23 mouse cellular contexts compared by ENCODE assay signal in the genomic region with DNA sequence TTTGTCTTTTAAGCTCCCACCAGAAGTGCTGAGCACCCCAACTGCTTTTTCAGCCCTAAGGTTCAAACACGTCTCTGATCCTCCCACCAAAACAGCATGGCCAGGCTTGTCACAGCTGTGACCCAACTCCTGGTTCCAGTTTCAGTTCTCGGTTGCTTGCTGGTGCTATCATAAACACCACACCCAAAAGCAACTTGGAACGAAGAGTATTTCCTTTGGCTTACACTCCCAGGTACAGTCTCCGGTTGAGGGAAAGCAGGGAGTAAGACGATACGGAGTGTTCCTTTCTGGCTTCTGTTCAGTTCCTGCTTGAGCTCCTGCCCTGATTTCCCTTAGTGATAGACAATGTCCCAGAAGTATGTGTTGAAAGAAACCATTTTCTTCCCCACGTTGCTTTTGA. TPM values are rescaled to one million over a fixed set of nuclear protein-coding genes. Genes with fewer than 3 reads are reported as not detected.
DNase-seq lines count a peak whose midpoint lies in the region; ATAC-seq and TF ChIP-seq lines count a peak whose summit lies in the region.
"Had no signal": no experiment of that assay in that cellular context is flagged by ENCODE, and none has a peak within 500 bp of the region (broad histone marks: within the 10 kb centered on the region; RNA-seq: fewer than 3 reads in every experiment).

No protein-coding gene starts in this region.

- H3K4me2 ChIP-seq in heart, embryonic 12.5 days: no peak overlapping the region
- no peak overlapping the region for H3K4me2 ChIP-seq in kidney, embryonic 14.5 days (replicated peaks; ENCODE audit: low read depth, low read length)
- no peak overlapping the region for H3K4me2 ChIP-seq in midbrain, embryonic 15.5 days
- H3K4me2 ChIP-seq: hindbrain, embryonic 12.5 days; liver, embryonic 15.5 days; midbrain, embryonic 13.5 days had no signal

- no peak overlapping the region for H3K4me3 ChIP-seq in heart, adult 2 months
- H3K4me3 ChIP-seq in heart, embryonic 12.5 days: no peak overlapping the region
- H3K4me3 ChIP-seq in kidney, embryonic 14.5 days (ENCODE audit: low read length): no peak overlapping the region
- H3K4me3 ChIP-seq in midbrain, embryonic 15.5 days: no peak overlapping the region
- H3K4me3 ChIP-seq: hindbrain, embryonic 12.5 days; left cerebral cortex, adult 2 months; liver, embryonic 15.5 days; midbrain, embryonic 13.5 days had no signal

- H3K27me3 ChIP-seq in heart, adult 2 months (ENCODE audit: control insufficient read depth, insufficient read depth, low read length): no peaks in the 10 kb centered on the region; the same call in 1 of the 2 replicates
- H3K27me3 ChIP-seq in heart, embryonic 12.5 days (replicated peaks): no peaks in the 10 kb centered on the region
- H3K27me3 ChIP-seq in kidney, embryonic 14.5 days (ENCODE audit: control insufficient read depth, insufficient read depth, low read length): 0 out of 2 replicates have a peak, but pooled peaks cover 4% of the 10 kb centered on the region
- H3K27me3 ChIP-seq in midbrain, embryonic 15.5 days (replicated peaks): no peaks in the 10 kb centered on the region
- H3K27me3 ChIP-seq: liver, embryonic 15.5 days; midbrain, embryonic 13.5 days had no signal

- H3K4me1 ChIP-seq in heart, adult 2 months (ENCODE audit: control insufficient read depth, insufficient read depth, low read length): no peaks in the 10 kb centered on the region; the same call in 1 of the 2 replicates
- H3K4me1 ChIP-seq in heart, embryonic 12.5 days (replicated peaks): no peaks in the 10 kb centered on the region; the same call in 1 of the 2 replicates
- no peaks in the 10 kb centered on the region for H3K4me1 ChIP-seq in kidney, embryonic 14.5 days (ENCODE audit: control insufficient read depth, insufficient read depth, low read length)
- H3K4me1 ChIP-seq in midbrain, embryonic 15.5 days: peaks cover 11% of the 10 kb centered on the region
- H3K4me1 ChIP-seq: hindbrain, embryonic 12.5 days; liver, embryonic 15.5 days had no signal

- no peak for TF ChIP-seq CTCF in heart, adult 2 months (IDR thresholded peaks at IDR 0.05)

- no peak for ATAC-seq in heart, embryonic 12.5 days (ENCODE audit: insufficient number of reproducible peaks, low FRiP score)
- no peak for ATAC-seq in kidney, embryonic 14.5 days (ENCODE audit: low FRiP score, low TSS enrichment)
- no peak for ATAC-seq in midbrain, embryonic 15.5 days (replicated peaks)
- ATAC-seq: midbrain, embryonic 13.5 days; Patski had no signal

- H3K9me3 ChIP-seq in heart, embryonic 12.5 days (replicated peaks): no peaks in the 10 kb centered on the region
- H3K9me3 ChIP-seq in kidney, embryonic 14.5 days (ENCODE audit: control insufficient read depth, low read length): no peaks in the 10 kb centered on the region
- no peaks in the 10 kb centered on the region for H3K9me3 ChIP-seq in midbrain, embryonic 15.5 days
- H3K9me3 ChIP-seq: G1E; hindbrain, embryonic 12.5 days; liver, embryonic 15.5 days; midbrain, embryonic 13.5 days had no signal

- no peaks in the 10 kb centered on the region for H3K36me3 ChIP-seq in heart, adult 2 months (ENCODE audit: control insufficient read depth, insufficient read depth, low read length)
- H3K36me3 ChIP-seq in heart, embryonic 12.5 days: no peaks in the 10 kb centered on the region
- no peaks in the 10 kb centered on the region for H3K36me3 ChIP-seq in kidney, embryonic 14.5 days (ENCODE audit: control insufficient read depth, insufficient read depth, low read length)
- no peaks in the 10 kb centered on the region for H3K36me3 ChIP-seq in midbrain, embryonic 15.5 days (replicated peaks)
- H3K36me3 ChIP-seq: G1E; hindbrain, embryonic 12.5 days; liver, embryonic 15.5 days; midbrain, embryonic 13.5 days had no signal

- no peak for TF ChIP-seq POLR2A in heart, adult 2 months (IDR thresholded peaks at IDR 0.05; ENCODE audit: insufficient read depth, low read depth, low read length)

- no peaks in the 10 kb centered on the region for H3K79me2 ChIP-seq in heart, adult 2 months (replicated peaks; ENCODE audit: control insufficient read depth, insufficient read depth, low read length)

- TF ChIP-seq EP300 in heart, adult 2 months (IDR thresholded peaks at IDR 0.05; ENCODE audit: insufficient read depth, low read depth, low read length): 0 out of 2 replicates have a peak, but pooled peaks have one; percentile 19

- no peak overlapping the region for H3K27ac ChIP-seq in heart, adult 2 months
- no peak overlapping the region for H3K27ac ChIP-seq in heart, embryonic 12.5 days (ENCODE audit: poor library complexity, severe bottlenecking)
- no peak overlapping the region for H3K27ac ChIP-seq in kidney, embryonic 14.5 days (ENCODE audit: low read depth, low read length)
- H3K27ac ChIP-seq in midbrain, embryonic 15.5 days: no peak overlapping the region
- H3K27ac ChIP-seq: hindbrain, embryonic 12.5 days; left cerebral cortex, adult 2 months; liver, embryonic 15.5 days; midbrain, embryonic 13.5 days had no signal

- WGBS in heart, adult 2 months: 19% methylated on average over 7 of the region's 7 CpGs
- 38% methylated on average over 7 of the region's 7 CpGs for WGBS in heart, embryonic 12.5 days
- 56% methylated on average over 7 of the region's 7 CpGs for WGBS in kidney, embryonic 14.5 days
- 80% methylated on average over 7 of the region's 7 CpGs for WGBS in midbrain, embryonic 15.5 days

- DNase-seq in heart, adult 2 months: peak in 1 of 2 experiments; percentile 26
- peak; percentile 21 for DNase-seq in lung, postnatal 36 days
- no peak for DNase-seq in lung, adult 18-20 months
- peak; percentile 28 to 32 for DNase-seq in heart, postnatal 10 days
- no peak for DNase-seq in thymus, postnatal 14 days
- DNase-seq: adrenal gland, postnatal 36 days; cerebellum, adult 9-10 months; gastrocnemius, postnatal 25 days; kidney, adult 11 months; kidney, postnatal 4 days; layer of hippocampus, adult 9-11 months; liver; thymus, postnatal 25 days had no signal

- intact Hi-C loops in heart, adult 2 months (cut with DNase I): no loop called here
- intact Hi-C loops in heart, postnatal 10 days (cut with DNase I): no loop called here

- H3K9ac ChIP-seq in heart, adult 2 months (ENCODE audit: low read depth, low read length): no peak overlapping the region
- H3K9ac ChIP-seq in heart, embryonic 12.5 days: no peak overlapping the region
- no peak overlapping the region for H3K9ac ChIP-seq in kidney, embryonic 14.5 days (ENCODE audit: low read depth, low read length)
- H3K9ac ChIP-seq in midbrain, embryonic 15.5 days: no peak overlapping the region
- H3K9ac ChIP-seq: hindbrain, embryonic 12.5 days; liver, embryonic 15.5 days; midbrain, embryonic 13.5 days had no signal

RNA-seq across cellular contexts. Expression of a gene that starts 26.4 kb away (rescaled TPM):
- 1 to 10 TPM; 1.1 to 1.3 TPM for total RNA-seq in heart, adult 2 months (2021)
- polyA plus RNA-seq in heart, adult 2 months (2012; rRNA removed): 1.7 and 2.3 TPM in 2 replicates
- 2.4 and 3.0 TPM in 2 replicates for polyA plus RNA-seq in heart, embryonic 12.5 days (2016; fragmentation: Nextera tagmentation; extraction: Ambion mirVana)
- total RNA-seq in heart, postnatal 10 days (2021): 1 to 10 TPM; 3.2 to 3.4 TPM
- polyA plus RNA-seq in kidney, embryonic 14.5 days (2014; fragmentation: Nextera tagmentation; extraction: Ambion mirVana): 1.2 and 2.9 TPM in 2 replicates
- polyA plus RNA-seq in midbrain, embryonic 15.5 days (2015; fragmentation: Nextera tagmentation; extraction: Ambion mirVana): 47.4 and 55.1 TPM in 2 replicates
- total RNA-seq: common myeloid progenitor, adult 5-6 weeks; G1E had no signal
- polyA plus RNA-seq: G1E, Patski had no signal

Comparison
In these comparisons a context has a peak if more than half of its experiments do, and no peak if none do; other contexts are left out.
1. DNase-seq: peak in lung, postnatal 36 days (single experiment) and heart, postnatal 10 days (2 of 2); none in lung, adult 18-20 months (0 of 2) and thymus, postnatal 14 days (single experiment).
2. RNA of a gene that starts 26.4 kb away (polyA plus RNA-seq): 47.4 to 55.1 TPM in midbrain, embryonic 15.5 days; 1.2 to 2.9 TPM in kidney, embryonic 14.5 days, 2.4 to 3.0 TPM in heart, embryonic 12.5 days and 1.7 to 2.3 TPM in heart, adult 2 months; every median in the first group is over 10 times any median in the second.